Mouse (Mus musculus) MEL (cell line): ENCODE data around the gene Naa16. TPM values are rescaled to one million over a fixed set of nuclear protein-coding genes. Genes with fewer than 3 reads are reported as not detected.

Experiments used
- DNase-seq: peaks from one replicate; pipeline ENCODE4 v3.0.0; 2011; ENCODE audit warnings: low read depth, low spot score
- H3K27ac ChIP-seq: 2 replicates; pipeline ENCODE4 v1.5.1; 2012; ENCODE audit warnings: low read depth, mild to moderate bottlenecking, control low read depth, low read length, moderate library complexity; ENCODE audit not compliant: control insufficient read depth
- H3K27me3 ChIP-seq, 2 experiments: fragments of 150-350 bp in 1 of 2; sonication (generic) in 1 of 2; 2 replicates each; pipeline ENCODE4 v1.6.1; 2012; ENCODE audit warnings: low read length in 2 of 2, mild to moderate bottlenecking in 2 of 2, improper control_type of control experiment in 1 of 2, moderate library complexity in 1 of 2; ENCODE audit not compliant: insufficient read depth in 2 of 2, control insufficient read depth in 1 of 2
- H3K36me3 ChIP-seq, 2 experiments: 2 replicates each; pipeline ENCODE4 v1.6.1; 2012 to 2014; ENCODE audit warnings: low read length in 2 of 2, improper control_type of control experiment in 1 of 2, inconsistent platforms in 1 of 2, mild to moderate bottlenecking in 1 of 2; ENCODE audit not compliant: insufficient read depth in 2 of 2, control insufficient read depth in 1 of 2
- H3K4me1 ChIP-seq, 2 experiments: fragments of 150-350 bp in 1 of 2; sonication (generic) in 1 of 2; 2 replicates each; pipeline ENCODE4 v1.6.1; 2012; ENCODE audit warnings: low read length in 2 of 2, improper control_type of control experiment in 1 of 2, mild to moderate bottlenecking in 1 of 2; ENCODE audit not compliant: insufficient read depth in 2 of 2, control insufficient read depth in 1 of 2
- H3K4me3 ChIP-seq, 2 experiments: fragments of 150-350 bp in 1 of 2; sonication (generic) in 1 of 2; 2 replicates each; pipeline ENCODE4 v1.5.1; 2012; ENCODE audit warnings: low read depth in 2 of 2, low read length in 2 of 2, mild to moderate bottlenecking in 2 of 2, moderate library complexity in 2 of 2, control low read depth in 1 of 2, improper control_type of control experiment in 1 of 2; ENCODE audit not compliant: control insufficient read depth in 1 of 2, insufficient read depth in 1 of 2
- H3K79me2 ChIP-seq: 2 replicates; pipeline ENCODE4 v1.6.1; 2012; ENCODE audit warnings: mild to moderate bottlenecking, low read length, moderate library complexity; ENCODE audit not compliant: control insufficient read depth, poor library complexity, insufficient read depth
- H3K9ac ChIP-seq: 2 replicates; pipeline ENCODE4 v1.6.1; 2012; ENCODE audit warnings: low read depth, mild to moderate bottlenecking, control low read depth, low read length, moderate library complexity; ENCODE audit not compliant: control insufficient read depth, poor library complexity, severe bottlenecking
- H3K9me3 ChIP-seq: fragments of 150-350 bp; sonication (generic); replicated peaks from 2 replicates; pipeline ENCODE4 v1.6.1; 2012; ENCODE audit warnings: mild to moderate bottlenecking, low read length, improper control_type of control experiment, moderate library complexity; ENCODE audit not compliant: insufficient read depth
- E2F4 ChIP-seq: IDR thresholded peaks from 2 replicates; pipeline ENCODE4 v1.6.1; 2011; ENCODE audit warnings: low read depth, low read length, improper control_type of control experiment, borderline replicate concordance
- ELF1 ChIP-seq: IDR thresholded peaks from 2 replicates; pipeline ENCODE4 v1.6.1; 2014; ENCODE audit warnings: low read depth, mild to moderate bottlenecking, inconsistent platforms, low read length, improper control_type of control experiment, moderate library complexity
- GABPA ChIP-seq: IDR thresholded peaks from 2 replicates; pipeline ENCODE4 v1.6.1; 2012; ENCODE audit warnings: low read depth, mild to moderate bottlenecking, inconsistent platforms, low read length, improper control_type of control experiment, moderate library complexity
- GATA1 ChIP-seq: IDR thresholded peaks from 2 replicates; pipeline ENCODE4 v1.6.1; 2011; ENCODE audit warnings: low read depth, low read length, improper control_type of control experiment
- HCFC1 ChIP-seq: IDR thresholded peaks from 2 replicates; pipeline ENCODE4 v1.6.1; 2012; ENCODE audit warnings: low read depth, mild to moderate bottlenecking, inconsistent platforms, low read length, improper control_type of control experiment, moderate library complexity
- JUND ChIP-seq: IDR thresholded peaks from 2 replicates; pipeline ENCODE4 v1.6.1; 2011; ENCODE audit warnings: low read depth, mild to moderate bottlenecking, improper control_type of control experiment, low read length
- KAT2A ChIP-seq: conservative IDR thresholded peaks from 2 replicates; pipeline ENCODE4 v1.6.1; 2012; ENCODE audit warnings: low read depth, low read length, improper control_type of control experiment, inconsistent platforms
- MAZ ChIP-seq: IDR thresholded peaks from 2 replicates; pipeline ENCODE4 v1.6.1; 2012; ENCODE audit warnings: low read depth, mild to moderate bottlenecking, inconsistent platforms, low read length, improper control_type of control experiment
- MEF2A ChIP-seq: IDR thresholded peaks from 2 replicates; pipeline ENCODE4 v1.6.1; 2014; ENCODE audit warnings: low read depth, mild to moderate bottlenecking, inconsistent platforms, low read length, improper control_type of control experiment; ENCODE audit not compliant: poor library complexity, insufficient replicate concordance, severe bottlenecking; ENCODE audit errors: extremely low read depth
- MXI1 ChIP-seq: IDR thresholded peaks from 2 replicates; pipeline ENCODE4 v1.6.1; 2011; ENCODE audit warnings: mild to moderate bottlenecking, low read depth, low read length, improper control_type of control experiment
- MYC ChIP-seq: IDR thresholded peaks from 2 replicates; pipeline ENCODE4 v1.6.1; 2011; ENCODE audit warnings: low read depth, mild to moderate bottlenecking, low read length, improper control_type of control experiment, moderate library complexity
- NELFE ChIP-seq: IDR thresholded peaks from 2 replicates; pipeline ENCODE4 v1.6.1; 2011; ENCODE audit warnings: low read depth, low read length, improper control_type of control experiment
- POLR2AphosphoS2 ChIP-seq: IDR thresholded peaks from 2 replicates; pipeline ENCODE4 v1.6.1; 2011; ENCODE audit warnings: low read length, improper control_type of control experiment
- RCOR1 ChIP-seq: IDR thresholded peaks from 2 replicates; pipeline ENCODE4 v1.6.1; 2012; ENCODE audit warnings: low read depth, mild to moderate bottlenecking, inconsistent platforms, low read length, improper control_type of control experiment
- SMC3 ChIP-seq: IDR thresholded peaks from 2 replicates; pipeline ENCODE4 v1.6.1; 2011; ENCODE audit warnings: low read depth, low read length, improper control_type of control experiment
- TAL1 ChIP-seq: IDR thresholded peaks from 2 replicates; pipeline ENCODE4 v1.6.1; 2012; ENCODE audit warnings: mild to moderate bottlenecking, inconsistent platforms, low read length, moderate library complexity, mixed read lengths
- TCF12 ChIP-seq: IDR thresholded peaks from 2 replicates; pipeline ENCODE4 v1.6.1; 2014; ENCODE audit warnings: low read depth, mild to moderate bottlenecking, inconsistent platforms, low read length, improper control_type of control experiment, moderate library complexity
- USF1 ChIP-seq: IDR thresholded peaks from 2 replicates; pipeline ENCODE4 v1.6.1; 2014; ENCODE audit warnings: low read depth, mild to moderate bottlenecking, inconsistent platforms, low read length, improper control_type of control experiment, moderate library complexity
- ZC3H11A ChIP-seq: IDR thresholded peaks from 2 replicates; pipeline ENCODE4 v1.6.1; 2012; ENCODE audit warnings: low read depth, mild to moderate bottlenecking, inconsistent platforms, low read length, improper control_type of control experiment
- polyA plus RNA-seq, 2 experiments: library from polyadenylated mRNA; stranded (reverse) in 1 of 2; unstranded in 1 of 2; fragments of >175 nt in 1 of 2; fragments of >200 nt in 1 of 2; gene quantifications; 2 replicates each; pipeline versions ENCODE4 v1.2.1 to v1.2.4; 2012; ENCODE audit warnings: low replicate concordance in 2 of 2, low read depth in 1 of 2; ENCODE audit not compliant: insufficient read length in 2 of 2, insufficient read depth in 1 of 2, missing spikeins in 1 of 2
- total RNA-seq: library from RNA; depleted of rRNA; stranded (reverse); fragments of 300-350 nt; gene quantifications from 2 replicates; pipeline ENCODE4 v1.2.3, GENCODE M21; 2012

Naa16 gene
- total and polyA plus RNA-seq, 3 experiments, result 22.4 to 51.6 TPM; not detected in 1

DNA sequence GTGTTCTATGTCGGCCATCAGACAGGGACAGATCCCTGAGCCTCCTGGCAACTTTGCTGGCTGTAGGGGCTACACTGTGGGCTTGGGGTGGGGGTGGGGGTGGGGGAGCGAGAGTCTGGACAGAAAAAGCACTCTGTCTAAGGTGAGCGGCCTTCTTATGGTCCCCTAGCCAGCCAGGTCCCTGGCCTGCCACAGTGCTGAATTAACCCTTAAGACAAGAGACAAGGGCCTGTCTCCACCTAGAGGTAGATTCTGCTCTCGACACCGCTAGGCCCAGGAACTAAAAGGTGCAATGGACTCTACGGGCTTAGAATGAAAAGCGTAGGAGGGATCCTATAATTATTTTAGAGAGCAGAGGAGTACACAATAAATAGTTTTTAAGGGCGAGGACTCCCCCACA is 69.4 kb downstream of the Naa16 start (continued):
- TF ChIP-seq USF1 (no peak), MEF2A (no peak), E2F4 (no peak)

DNA sequence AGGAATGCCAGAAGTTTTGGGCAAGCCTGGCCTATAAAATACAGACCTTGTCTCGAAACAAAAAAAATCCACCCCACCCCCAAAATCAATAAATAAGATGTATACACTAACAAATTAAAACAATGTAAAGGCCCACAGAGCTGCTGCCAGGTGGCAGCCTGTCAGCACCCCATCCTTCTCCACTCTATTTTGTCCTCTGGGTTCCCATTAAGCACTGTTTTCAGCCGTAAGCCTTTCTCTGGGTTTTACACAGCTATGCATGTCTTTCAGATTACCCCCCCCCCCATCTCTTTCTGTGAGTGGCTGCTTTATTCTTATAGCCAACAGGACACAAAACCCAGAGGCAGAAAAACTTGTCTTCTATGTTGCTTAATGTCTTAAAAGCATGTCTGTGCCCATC is 73.0 kb downstream of the Naa16 start:
- DNase-seq, result no peak
- H3K27ac ChIP-seq, result no peak overlapping the region
- peaks cover 0 to 14% of the 10 kb centered on the region in 2 experiments; a peak in 3 of 4 replicates for H3K4me1 ChIP-seq
- TF ChIP-seq GATA1 (no peak), MAZ (no peak), MYC (no peak), GABPA (no peak), HCFC1 (no peak), E2F4 (no peak), USF1 (no peak), RCOR1 (no peak), TAL1 (no peak), MXI1 (no peak), SMC3 (no peak)
- no peak overlapping the region for H3K4me3 ChIP-seq
- no peaks in the 10 kb centered on the region for H3K79me2 ChIP-seq
- H3K9me3 ChIP-seq, result no peaks in the 10 kb centered on the region
- H3K9ac ChIP-seq, result no peak overlapping the region
- no peaks in the 10 kb centered on the region for H3K27me3 ChIP-seq
- peaks cover 0 to 10% of the 10 kb centered on the region in 2 experiments; a peak in 2 of 4 replicates for H3K36me3 ChIP-seq

DNA sequence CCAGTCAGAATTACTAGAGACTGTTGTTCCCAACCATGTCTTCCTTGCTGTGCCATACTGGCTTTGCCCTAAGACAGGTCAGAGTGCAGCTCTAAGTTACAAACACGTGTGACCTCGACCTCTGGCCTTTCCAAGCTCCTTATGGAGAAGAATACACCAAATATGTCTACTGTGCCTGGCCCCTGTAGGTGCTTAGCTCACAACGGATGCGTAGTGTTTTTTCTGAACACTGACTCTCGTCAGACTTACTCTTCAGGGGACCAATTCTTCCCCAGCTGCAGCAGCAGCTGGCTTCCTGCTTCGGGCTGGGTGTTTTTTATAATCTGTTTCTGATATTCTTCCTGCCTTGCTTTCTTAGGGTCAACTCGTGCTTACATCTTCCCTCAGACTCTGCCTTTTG is 74.7 kb downstream of the Naa16 start:
- Histone ChIP-seq H3K9ac (no peak overlapping the region), H3K27me3 (no peaks in the 10 kb centered on the region), H3K36me3 (peaks cover 0 to 10% of the 10 kb centered on the region in 2 experiments; a peak in 2 of 4 replicates), H3K79me2 (no peaks in the 10 kb centered on the region), H3K4me1 (peaks cover 0 to 16% of the 10 kb centered on the region in 2 experiments; a peak in 3 of 4 replicates), H3K9me3 (no peaks in the 10 kb centered on the region), H3K4me3 (no peak overlapping the region), H3K27ac (no peak overlapping the region)
- DNase-seq, result no peak
- no peak for TF ChIP-seq POLR2AphosphoS2
- no peak for TF ChIP-seq KAT2A
- TF ChIP-seq JUND, result no peak
- no peak for TF ChIP-seq ZC3H11A
- TF ChIP-seq HCFC1, result no peak
- TF ChIP-seq GATA1, result no peak
- no peak for TF ChIP-seq TCF12
- TF ChIP-seq ELF1, result no peak
- TF ChIP-seq MYC, result no peak
- no peak for TF ChIP-seq NELFE
